Mouse (Mus musculus) neural tube, embryonic 14.5 days (tissue): ENCODE results near the gene Blcap. TPM values are rescaled to one million over a fixed set of nuclear protein-coding genes. Genes with fewer than 3 reads are reported as not detected.

ENCODE experiments used
- ATAC-seq: fragments of 200-750 bp; cut with Nextera tagmentation; 2 replicates; pipeline ENCODE4 v1.8.0; 2017; ENCODE audit warnings: low read depth, mild to moderate bottlenecking, moderate TSS enrichment, moderate library complexity
- H3K27ac ChIP-seq: fragments of 300-500 bp; sonication (generic); 2 replicates; pipeline ENCODE4 v1.5.1; 2014; ENCODE audit warnings: low read depth, mild to moderate bottlenecking, control low read depth, low read length, moderate library complexity, mixed read lengths
- H3K27me3 ChIP-seq: fragments of 300-500 bp; sonication (generic); 2 replicates; pipeline ENCODE4 v1.6.1; 2014; ENCODE audit warnings: low read length; ENCODE audit not compliant: control insufficient read depth, insufficient read depth
- H3K36me3 ChIP-seq: fragments of 300-500 bp; sonication (generic); 2 replicates; pipeline ENCODE4 v1.6.1; 2014; ENCODE audit warnings: low read length, mixed read lengths; ENCODE audit not compliant: control insufficient read depth, insufficient read depth
- H3K4me1 ChIP-seq: fragments of 300-500 bp; sonication (generic); 2 replicates; pipeline ENCODE4 v1.6.1; 2014; ENCODE audit warnings: low read length; ENCODE audit not compliant: control insufficient read depth, insufficient read depth
- H3K4me2 ChIP-seq: fragments of 300-500 bp; sonication (generic); 2 replicates; pipeline ENCODE4 v1.6.1; 2014; ENCODE audit warnings: mild to moderate bottlenecking, low read depth, low read length, control low read depth
- H3K4me3 ChIP-seq: fragments of 300-500 bp; sonication (generic); 2 replicates; pipeline ENCODE4 v1.5.1; 2014; ENCODE audit warnings: low read depth, low read length, control low read depth, mixed read lengths
- H3K9ac ChIP-seq: fragments of 300-500 bp; sonication (generic); replicated peaks from 2 replicates; pipeline ENCODE4 v1.6.1; 2014; ENCODE audit warnings: low read depth, mild to moderate bottlenecking, control low read depth, low read length, mixed read lengths
- H3K9me3 ChIP-seq: fragments of 300-500 bp; sonication (generic); 2 replicates; pipeline ENCODE4 v1.6.1; 2016; ENCODE audit warnings: low read length; ENCODE audit not compliant: control insufficient read depth
- whole genome bisulfite sequencing: fragments of 180-500 bp; shearing (Covaris S2); extraction: QIAGEN DNeasy Blood & Tissue Kit; methylation state at CpG from one replicate; pipeline ENCODE4 v1.1.7; 2014; 5-methylcytosine and 5-hydroxymethylcytosine counted together
- polyA plus RNA-seq: library from polyadenylated mRNA; unstranded; fragments of >200 nt; fragmentation: Nextera tagmentation; extraction: Ambion mirVana; gene quantifications from 2 replicates; pipeline ENCODE4 v1.2.1, GENCODE M21; 2014

Blcap gene
- polyA plus RNA-seq, 1 experiment from 2014 or later = 299 TPM

GRCm38 (mm10) chr2:157552158-157552886 lies 18.8 kb downstream of the Blcap start:
- H3K9me3 ChIP-seq = no peaks in the 10 kb centered on the region
- H3K4me2 ChIP-seq = no peak overlapping the region
- WGBS = 76% methylated on average over 10 of the region's 10 CpGs
- ATAC-seq = no peak
- H3K27ac ChIP-seq = no peak overlapping the region
- no peak overlapping the region for H3K9ac ChIP-seq
- H3K36me3 ChIP-seq = peaks cover 16% of the 10 kb centered on the region
- H3K4me1 ChIP-seq = no peaks in the 10 kb centered on the region; the same call in 1 of the 2 replicates
- no peak overlapping the region for H3K4me3 ChIP-seq
- no peaks in the 10 kb centered on the region for H3K27me3 ChIP-seq

- ATAC-seq = no peak
- WGBS = 89% methylated on average over 4 of the region's 4 CpGs
Observed at GRCm38 (mm10) chr2:157550292-157550691, 20.8 kb downstream of the Blcap start.

GRCm38 (mm10) chr2:157546686-157547085 lies 24.4 kb downstream of the Blcap start:
- no peaks in the 10 kb centered on the region for H3K27me3 ChIP-seq
- ATAC-seq = no peak
- peaks cover 9% of the 10 kb centered on the region for H3K36me3 ChIP-seq
- H3K9ac ChIP-seq = no peak overlapping the region
- no peak overlapping the region for H3K4me2 ChIP-seq
- H3K4me1 ChIP-seq = peaks cover 16% of the 10 kb centered on the region; the same call in 1 of the 2 replicates
- no peak overlapping the region for H3K27ac ChIP-seq
- H3K4me3 ChIP-seq = no peak overlapping the region
- no peaks in the 10 kb centered on the region for H3K9me3 ChIP-seq

More at GRCm38 (mm10) chr2:157550292-157550691, 20.8 kb downstream of the Blcap start:
- no peak overlapping the region for H3K27ac ChIP-seq
- no peaks in the 10 kb centered on the region for H3K27me3 ChIP-seq
- no peak overlapping the region for H3K4me3 ChIP-seq
- no peak overlapping the region for H3K9ac ChIP-seq
- peaks cover 9% of the 10 kb centered on the region for H3K36me3 ChIP-seq
- H3K4me1 ChIP-seq = peaks cover 11% of the 10 kb centered on the region
- no peak overlapping the region for H3K4me2 ChIP-seq
- H3K9me3 ChIP-seq = no peaks in the 10 kb centered on the region

DNA sequence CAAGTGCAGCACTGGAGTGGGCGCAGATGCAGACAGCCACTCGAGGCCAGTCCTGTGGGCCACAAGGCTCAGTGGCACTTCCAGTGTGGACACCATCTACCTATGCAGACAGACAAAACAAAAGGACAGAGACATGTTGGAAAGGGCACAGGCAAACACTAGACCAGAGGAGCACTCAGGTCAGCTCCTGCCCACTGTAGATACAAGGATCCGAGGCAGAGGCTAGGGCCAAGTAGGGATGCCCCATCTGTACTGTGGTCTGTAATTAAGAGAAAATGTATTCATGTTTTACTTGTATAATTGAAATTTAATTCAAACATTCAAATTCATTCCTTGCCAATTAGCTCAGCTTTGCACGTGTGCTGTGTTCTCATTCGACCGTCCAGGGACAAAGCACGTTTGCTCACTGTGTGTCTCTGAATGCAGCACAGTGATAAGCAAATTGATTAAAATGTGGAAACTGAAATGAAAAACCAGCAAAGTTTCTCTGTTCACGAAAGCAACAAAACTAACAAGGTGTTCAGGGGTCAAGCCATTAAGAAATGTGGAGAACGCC lies 26.7 kb downstream of the Blcap start:
- Histone ChIP-seq H3K27me3 (no peaks in the 10 kb centered on the region), H3K9ac (no peak overlapping the region), H3K9me3 (no peaks in the 10 kb centered on the region), H3K4me3 (no peak overlapping the region), H3K27ac (no peak overlapping the region), H3K4me2 (no peak overlapping the region), H3K4me1 (peaks cover 28% of the 10 kb centered on the region), H3K36me3 (peaks cover 9% of the 10 kb centered on the region)
- WGBS = 55% methylated on average over 9 of the region's 9 CpGs
- no peak for ATAC-seq

DNA sequence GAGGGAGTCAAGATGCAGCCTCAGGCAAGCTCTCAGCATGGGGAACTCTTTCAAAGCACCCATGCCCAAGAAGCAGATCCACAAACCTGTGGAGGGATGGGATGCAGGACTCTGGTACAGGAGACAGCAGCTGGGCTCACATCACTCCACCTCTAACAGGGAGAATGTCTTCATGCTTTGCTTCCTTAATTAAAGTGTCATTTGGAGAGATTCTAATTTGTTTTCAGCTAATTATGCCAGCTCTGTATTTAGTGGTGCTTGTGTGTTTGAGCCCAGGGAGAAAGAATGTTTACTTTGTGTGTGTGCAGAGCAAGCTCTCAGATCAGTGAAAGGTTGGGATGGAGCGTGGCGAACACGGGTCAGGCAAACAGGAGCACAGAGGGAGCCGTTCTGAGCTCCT lies 28.7 kb downstream of the Blcap start:
- no peak for ATAC-seq

GRCm38 (mm10) chr2:157541631-157542030 lies 29.4 kb downstream of the Blcap start:
- Histone ChIP-seq H3K27me3 (no peaks in the 10 kb centered on the region), H3K4me1 (peaks cover 33% of the 10 kb centered on the region), H3K4me3 (no peak overlapping the region), H3K36me3 (no peaks in the 10 kb centered on the region), H3K27ac (no peak overlapping the region), H3K9ac (no peak overlapping the region), H3K4me2 (no peak overlapping the region), H3K9me3 (no peaks in the 10 kb centered on the region)
- 45% methylated on average over 8 of the region's 8 CpGs for WGBS
- no peak for ATAC-seq

More for the DNA sequence above, 28.7 kb downstream of the Blcap start:
- Histone ChIP-seq H3K9ac (no peak overlapping the region), H3K9me3 (no peaks in the 10 kb centered on the region), H3K36me3 (no peaks in the 10 kb centered on the region), H3K4me2 (no peak overlapping the region), H3K27me3 (no peaks in the 10 kb centered on the region), H3K27ac (0 out of 2 replicates have a peak overlapping the region, but pooled peaks have one; percentile 11), H3K4me1 (peaks cover 30% of the 10 kb centered on the region), H3K4me3 (no peak overlapping the region)
- 47% methylated on average over 4 of the region's 4 CpGs for WGBS

GRCm38 (mm10) chr2:157540953-157541569 lies 30.0 kb downstream of the Blcap start:
- H3K4me2 ChIP-seq = no peak overlapping the region
- no peak for ATAC-seq
- no peaks in the 10 kb centered on the region for H3K9me3 ChIP-seq
- H3K27ac ChIP-seq = no peak overlapping the region
- H3K9ac ChIP-seq = no peak overlapping the region
- no peaks in the 10 kb centered on the region for H3K36me3 ChIP-seq
- peaks cover 29% of the 10 kb centered on the region for H3K4me1 ChIP-seq
- no peaks in the 10 kb centered on the region for H3K27me3 ChIP-seq
- no peak overlapping the region for H3K4me3 ChIP-seq
- WGBS = 20% methylated on average over 9 of the region's 9 CpGs

- 49% methylated on average over 24 of the region's 24 CpGs for WGBS
- peaks cover 26% of the 10 kb centered on the region for H3K4me1 ChIP-seq
- no peak overlapping the region for H3K9ac ChIP-seq
Observed at GRCm38 (mm10) chr2:157540073-157540952, 30.8 kb downstream of the Blcap start.

More at GRCm38 (mm10) chr2:157540073-157540952, 30.8 kb downstream of the Blcap start:
- no peak for ATAC-seq
- H3K4me3 ChIP-seq = no peak overlapping the region
- no peaks in the 10 kb centered on the region for H3K9me3 ChIP-seq
- no peak overlapping the region for H3K27ac ChIP-seq
- no peaks in the 10 kb centered on the region for H3K36me3 ChIP-seq
- no peaks in the 10 kb centered on the region for H3K27me3 ChIP-seq
- no peak overlapping the region for H3K4me2 ChIP-seq
